Mouse (Mus musculus) hindbrain, embryonic 15.5 days (tissue): ENCODE measurements at regions not wholly inside any gene's neighbourhood (a gene's known extent, or its start where the extent isn't known, plus 50 kb on each side); places are given as distances from the start of the nearest gene placed in this dataset.

Experiments
- ATAC-seq: fragments of 200-750 bp; cut with Nextera tagmentation; 2 replicates; pipeline ENCODE4 v1.8.0; 2017; ENCODE audit warnings: low read depth, moderate number of reproducible peaks, moderate TSS enrichment; ENCODE audit not compliant: low FRiP score
- H3K27ac ChIP-seq: fragments of 300-500 bp; sonication (generic); replicated peaks from 2 replicates; pipeline ENCODE4 v1.5.1; 2015; ENCODE audit warnings: mild to moderate bottlenecking, inconsistent platforms
- H3K27me3 ChIP-seq: fragments of 300-500 bp; sonication (generic); 2 replicates; pipeline ENCODE4 v1.6.1; 2015; ENCODE audit warnings: control low read depth, inconsistent platforms
- H3K36me3 ChIP-seq: fragments of 300-500 bp; sonication (generic); 2 replicates; pipeline ENCODE4 v1.6.1; 2015; ENCODE audit warnings: control low read depth, inconsistent platforms
- H3K4me1 ChIP-seq: fragments of 300-500 bp; sonication (generic); replicated peaks from 2 replicates; pipeline ENCODE4 v1.6.1; 2015; ENCODE audit warnings: control low read depth, inconsistent platforms
- H3K4me2 ChIP-seq: fragments of 300-500 bp; sonication (generic); 2 replicates; pipeline ENCODE4 v1.6.1; 2015; ENCODE audit warnings: moderate library complexity, mild to moderate bottlenecking, inconsistent platforms
- H3K4me3 ChIP-seq: fragments of 300-500 bp; sonication (generic); 2 replicates; pipeline ENCODE4 v1.5.1; 2015; ENCODE audit warnings: mild to moderate bottlenecking, inconsistent platforms
- H3K9ac ChIP-seq: fragments of 300-500 bp; sonication (generic); 2 replicates; pipeline ENCODE4 v1.6.1; 2015; ENCODE audit warnings: inconsistent platforms
- H3K9me3 ChIP-seq: fragments of 300-500 bp; sonication (generic); 2 replicates; pipeline ENCODE4 v1.6.1; 2016; ENCODE audit warnings: control low read depth, inconsistent platforms
- WGBS: fragments of 180-500 bp; shearing (Covaris S2); methylation state at CpG from one replicate; pipeline ENCODE4 v1.1.7; 2015; 5-methylcytosine and 5-hydroxymethylcytosine counted together

DNA sequence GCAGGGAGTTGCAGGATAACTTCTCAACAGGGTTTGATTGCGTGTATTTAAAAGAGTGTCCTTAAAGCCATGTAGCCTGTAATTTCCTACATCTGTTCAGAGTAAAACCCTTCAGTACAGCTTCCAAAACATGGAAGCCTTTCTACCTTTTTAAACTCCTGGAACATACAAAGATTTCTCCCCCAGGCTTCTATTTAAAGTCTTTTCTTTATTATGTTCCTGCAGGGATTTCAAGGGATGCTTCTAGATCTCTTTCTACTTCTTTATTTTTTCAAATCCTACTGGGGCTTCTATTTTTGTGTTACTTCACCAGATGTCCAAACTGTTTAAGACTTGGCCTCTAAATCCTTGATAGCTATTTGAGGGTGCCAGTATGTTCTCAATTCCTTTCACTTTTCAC, 196.2 kb downstream of the Anxa1 start:
- no peaks in the 10 kb centered on the region for H3K36me3 ChIP-seq
- H3K4me2 ChIP-seq = no peak overlapping the region
- no peaks in the 10 kb centered on the region for H3K4me1 ChIP-seq
- no peak overlapping the region for H3K9ac ChIP-seq
- no peak overlapping the region for H3K4me3 ChIP-seq
- H3K27ac ChIP-seq = no peak overlapping the region
- no peaks in the 10 kb centered on the region for H3K9me3 ChIP-seq
- ATAC-seq = no peak
- no peaks in the 10 kb centered on the region for H3K27me3 ChIP-seq
- WGBS = 96% methylated on average over 1 of the region's 1 CpGs

- no peaks in the 10 kb centered on the region for H3K27me3 ChIP-seq
- 82% methylated on average over 4 of the region's 4 CpGs for WGBS
These were observed 208.9 kb downstream of the Anxa1 start for GRCm38 (mm10) chr19:20181854-20182253.

DNA sequence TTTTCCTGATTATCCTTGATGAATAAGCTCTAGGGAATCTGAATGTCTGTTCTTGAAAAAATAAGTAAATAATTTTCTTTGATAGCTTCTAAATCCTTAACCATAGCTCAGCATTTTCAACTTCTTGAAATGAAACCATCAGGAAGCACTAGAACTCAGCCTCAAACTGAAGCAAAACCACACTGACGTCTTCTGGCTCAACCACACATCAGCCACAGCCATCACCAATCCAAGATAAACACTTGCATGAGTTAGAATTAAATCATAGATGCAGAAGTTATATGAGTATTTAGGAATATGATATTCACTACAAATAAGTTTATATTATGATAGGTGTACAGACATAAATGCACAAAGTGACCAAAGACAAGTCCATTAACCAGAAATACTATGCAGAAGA, 229.2 kb downstream of the Anxa1 start:
- no peak for ATAC-seq
- 89% methylated on average over 1 of the region's 1 CpGs for WGBS
- H3K4me3 ChIP-seq = no peak overlapping the region

More at GRCm38 (mm10) chr19:20181854-20182253, 208.9 kb downstream of the Anxa1 start:
- no peaks in the 10 kb centered on the region for H3K9me3 ChIP-seq
- H3K4me3 ChIP-seq = no peak overlapping the region
- ATAC-seq = no peak
- H3K36me3 ChIP-seq = no peaks in the 10 kb centered on the region
- H3K4me1 ChIP-seq = no peaks in the 10 kb centered on the region
- H3K27ac ChIP-seq = no peak overlapping the region
- no peak overlapping the region for H3K9ac ChIP-seq
- no peak overlapping the region for H3K4me2 ChIP-seq

DNA sequence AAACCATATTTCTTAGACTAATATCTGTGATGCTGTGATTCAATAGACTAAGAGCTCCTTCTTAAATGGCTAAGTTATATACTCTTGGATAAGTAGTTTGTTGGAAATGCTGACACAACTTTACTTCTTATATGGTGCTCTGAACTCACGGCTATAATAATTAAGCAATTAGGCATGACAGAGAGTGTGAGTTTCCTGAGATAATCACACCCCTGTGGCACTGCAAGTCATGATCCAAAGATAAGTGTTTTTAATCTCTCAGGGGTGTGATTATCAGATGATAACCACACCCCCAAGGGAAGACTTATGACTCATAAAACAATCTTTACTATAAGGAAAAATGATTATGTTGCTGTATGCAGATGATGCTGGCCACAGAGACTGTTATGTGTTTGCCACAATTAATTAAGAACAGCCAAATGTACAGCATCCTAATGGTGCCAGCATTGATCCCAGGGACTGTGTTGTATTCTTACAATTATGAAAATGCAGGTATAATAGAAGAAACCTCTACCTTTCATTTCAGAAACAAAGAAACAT, 234.3 kb downstream of the Anxa1 start:
- no peak for ATAC-seq
- Histone ChIP-seq H3K9ac (no peak overlapping the region), H3K27ac (no peak overlapping the region), H3K4me1 (no peaks in the 10 kb centered on the region), H3K36me3 (no peaks in the 10 kb centered on the region), H3K4me3 (no peak overlapping the region), H3K4me2 (no peak overlapping the region), H3K27me3 (no peaks in the 10 kb centered on the region), H3K9me3 (no peaks in the 10 kb centered on the region)
- 49% methylated on average over 1 of the region's 1 CpGs for WGBS

More for the DNA sequence above, 229.2 kb downstream of the Anxa1 start:
- H3K9me3 ChIP-seq = no peaks in the 10 kb centered on the region
- H3K4me1 ChIP-seq = no peaks in the 10 kb centered on the region
- no peaks in the 10 kb centered on the region for H3K36me3 ChIP-seq
- H3K4me2 ChIP-seq = no peak overlapping the region
- no peak overlapping the region for H3K27ac ChIP-seq
- H3K27me3 ChIP-seq = no peaks in the 10 kb centered on the region
- H3K9ac ChIP-seq = no peak overlapping the region

DNA sequence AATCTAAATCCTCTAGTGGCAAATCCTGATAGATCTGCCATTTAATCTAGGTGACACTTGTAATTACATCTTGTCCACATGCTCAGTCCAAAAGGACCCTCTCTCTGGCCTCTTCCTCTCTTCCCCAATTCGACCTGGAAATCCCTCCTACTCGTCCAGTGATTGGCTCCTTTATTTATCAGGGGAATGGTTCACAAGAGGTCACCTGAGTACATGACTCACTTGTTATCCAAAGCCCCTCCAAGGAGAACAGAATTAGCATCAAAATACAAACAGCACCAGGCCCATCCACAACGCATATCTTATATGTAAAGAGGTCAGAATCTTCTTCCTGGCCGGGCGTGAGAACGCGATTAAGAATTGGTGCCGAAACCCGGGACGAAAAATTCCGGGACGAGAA, 251.2 kb downstream of the Anxa1 start:
- 92% methylated on average over 12 of the region's 12 CpGs for WGBS
- no peaks in the 10 kb centered on the region for H3K36me3 ChIP-seq
- no peaks in the 10 kb centered on the region for H3K27me3 ChIP-seq
- H3K4me2 ChIP-seq = no peak overlapping the region
- no peaks in the 10 kb centered on the region for H3K4me1 ChIP-seq
- H3K9me3 ChIP-seq = no peaks in the 10 kb centered on the region
- H3K27ac ChIP-seq = no peak overlapping the region
- no peak overlapping the region for H3K9ac ChIP-seq
- ATAC-seq = no peak
- no peak overlapping the region for H3K4me3 ChIP-seq

- no peaks in the 10 kb centered on the region for H3K27me3 ChIP-seq
- no peak overlapping the region for H3K4me3 ChIP-seq
- no peak for ATAC-seq
- H3K9me3 ChIP-seq = no peaks in the 10 kb centered on the region
- H3K4me2 ChIP-seq = no peak overlapping the region
- H3K4me1 ChIP-seq = peaks cover 5% of the 10 kb centered on the region
- H3K9ac ChIP-seq = no peak overlapping the region
- 84% methylated on average over 2 of the region's 2 CpGs for WGBS
- no peak overlapping the region for H3K27ac ChIP-seq
- H3K36me3 ChIP-seq = no peaks in the 10 kb centered on the region
These were observed 267.1 kb downstream of the Anxa1 start for GRCm38 (mm10) chr19:20123546-20124195.

DNA sequence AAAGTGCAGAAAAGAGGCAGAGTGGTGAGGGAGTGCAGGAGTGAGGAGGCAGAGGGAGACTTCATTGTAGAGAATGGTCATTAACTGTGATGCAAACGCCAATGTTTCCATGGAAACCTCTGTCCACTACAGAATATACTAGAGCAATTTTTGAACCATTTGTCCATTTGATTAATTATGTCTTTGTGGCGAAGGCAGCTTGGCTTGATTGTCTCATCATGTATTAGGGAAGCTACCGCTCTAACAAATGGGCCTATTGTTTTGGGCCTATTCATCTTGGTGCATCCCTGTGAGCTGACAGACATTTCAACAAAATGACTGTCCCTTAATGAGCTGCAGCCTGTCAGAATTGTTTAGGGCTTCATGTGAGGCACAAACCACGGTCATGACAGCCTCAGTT, 268.3 kb downstream of the Anxa1 start:
- H3K4me1 ChIP-seq = peaks cover 5% of the 10 kb centered on the region
- H3K27ac ChIP-seq = no peak overlapping the region
- H3K4me2 ChIP-seq = no peak overlapping the region
- peak; percentile 91 for ATAC-seq
- no peaks in the 10 kb centered on the region for H3K9me3 ChIP-seq
- WGBS = 10% methylated on average over 4 of the region's 4 CpGs
- H3K4me3 ChIP-seq = no peak overlapping the region
- H3K27me3 ChIP-seq = no peaks in the 10 kb centered on the region
- no peak overlapping the region for H3K9ac ChIP-seq
- H3K36me3 ChIP-seq = no peaks in the 10 kb centered on the region

- H3K27ac ChIP-seq = no peak overlapping the region
- no peaks in the 10 kb centered on the region for H3K27me3 ChIP-seq
- no peaks in the 10 kb centered on the region for H3K9me3 ChIP-seq
- H3K4me2 ChIP-seq = no peak overlapping the region
- no peak for ATAC-seq
- no peak overlapping the region for H3K4me3 ChIP-seq
- H3K36me3 ChIP-seq = no peaks in the 10 kb centered on the region
- WGBS = 95% methylated on average over 3 of the region's 3 CpGs
- no peaks in the 10 kb centered on the region for H3K4me1 ChIP-seq
- no peak overlapping the region for H3K9ac ChIP-seq
These were observed 276.5 kb downstream of the Anxa1 start for GRCm38 (mm10) chr19:20114237-20114636.
